Comparison of ENCODE assay signal across 21 mouse cellular contexts in the genomic region with DNA sequence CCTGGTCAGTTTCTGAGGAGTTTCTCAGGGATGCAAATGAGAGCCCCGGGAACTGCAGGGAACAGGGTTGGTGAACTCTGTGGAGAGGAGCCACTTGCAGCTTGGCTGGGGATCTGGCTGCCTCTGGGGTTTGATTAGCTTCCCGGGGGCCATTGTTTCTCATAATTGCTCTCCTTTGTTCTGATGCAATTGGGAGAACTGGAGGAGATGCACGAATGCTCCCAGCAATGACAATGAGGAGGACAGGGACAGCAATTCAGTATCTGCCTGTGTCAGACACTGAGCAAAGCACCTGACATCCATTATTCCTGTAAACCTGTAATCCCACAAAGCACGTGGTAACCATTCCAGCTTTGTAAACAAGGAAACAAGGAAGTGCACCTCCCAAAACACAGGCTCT. TPM values are rescaled to one million over a fixed set of nuclear protein-coding genes. Genes with fewer than 3 reads are reported as not detected.
"Had no signal": no experiment of that assay in that cellular context is flagged by ENCODE, and none has a peak within 500 bp of the region (broad histone marks: within the 10 kb centered on the region; RNA-seq: fewer than 3 reads in every experiment).

No protein-coding gene starts in this region.

- H3K27ac ChIP-seq: kidney, postnatal 0 days; layer of hippocampus, adult 2 months; limb, embryonic 15.5 days; liver, embryonic 12.5 days; midbrain, embryonic 15.5 days; neural tube, embryonic 12.5 days; stomach, embryonic 15.5 days had no signal

- H3K36me3 ChIP-seq: limb, embryonic 15.5 days; liver, embryonic 12.5 days; midbrain, embryonic 15.5 days; neural tube, embryonic 12.5 days; stomach, embryonic 15.5 days had no signal

- H3K4me3 ChIP-seq: layer of hippocampus, adult 2 months; limb, embryonic 15.5 days; liver, embryonic 12.5 days; midbrain, embryonic 15.5 days; neural tube, embryonic 12.5 days; stomach, embryonic 15.5 days had no signal

- H3K27me3 ChIP-seq: limb, embryonic 15.5 days; liver, embryonic 12.5 days; midbrain, embryonic 15.5 days; neural tube, embryonic 12.5 days; stomach, embryonic 15.5 days had no signal

- H3K4me1 ChIP-seq: limb, embryonic 15.5 days; liver, embryonic 12.5 days; midbrain, embryonic 15.5 days; neural tube, embryonic 12.5 days; stomach, embryonic 15.5 days had no signal

- H3K9me3 ChIP-seq: limb, embryonic 15.5 days; liver, embryonic 12.5 days; midbrain, embryonic 15.5 days; neural tube, embryonic 12.5 days; stomach, embryonic 15.5 days had no signal

- H3K9ac ChIP-seq: limb, embryonic 15.5 days; liver, embryonic 12.5 days; lung, embryonic 14.5 days; midbrain, embryonic 15.5 days; neural tube, embryonic 12.5 days; stomach, embryonic 15.5 days had no signal

- DNase-seq: kidney, postnatal 4 days; lung, embryonic 14.5 days; lung, postnatal 10 days; lung, postnatal 4 days; right cerebral cortex, postnatal 14 days; thymus, adult 2 months; thymus, postnatal 25 days had no signal

RNA-seq across cellular contexts. Expression of gene Fxyd6, which starts 20.8 kb away (rescaled TPM):
- total RNA-seq: monocyte, adult 5-6 weeks; neutrophil, adult 5-6 weeks had no signal

RNA-seq across cellular contexts. Expression of gene Tmprss13, which starts 30.3 kb away (rescaled TPM):
- total RNA-seq: layer of hippocampus, adult 2 months; layer of hippocampus, postnatal 10 days; left cerebral cortex, postnatal 10 days; monocyte, adult 5-6 weeks had no signal
- polyA plus RNA-seq: liver, embryonic 12.5 days; liver, embryonic 16.5 days; midbrain, embryonic 11.5 days; midbrain, embryonic 15.5 days had no signal

RNA-seq across cellular contexts. Expression of gene Fxyd2, which starts 50.3 kb away (rescaled TPM):
- total RNA-seq: megakaryocyte, adult 5-6 weeks; monocyte, adult 5-6 weeks; neutrophil, adult 5-6 weeks had no signal
